Mouse (Mus musculus) small intestine, adult 2 months (tissue): ENCODE results near the gene Paf1.

Experiments
- CTCF ChIP-seq: fragments of 200-500 bp; IDR thresholded peaks from 2 replicates; pipeline ENCODE4 v1.5.1; 2012; ENCODE audit warnings: low read depth, mild to moderate bottlenecking, control low read depth, inconsistent platforms, low read length, moderate library complexity, mixed read lengths; ENCODE audit not compliant: insufficient replicate concordance, insufficient read length; ENCODE audit errors: extremely low read depth
- POLR2A ChIP-seq: fragments of 200-500 bp; IDR thresholded peaks from 2 replicates; pipeline ENCODE4 v1.6.1; 2012; ENCODE audit warnings: low read depth, mild to moderate bottlenecking, control low read depth, inconsistent platforms, low read length, moderate library complexity

DNA sequence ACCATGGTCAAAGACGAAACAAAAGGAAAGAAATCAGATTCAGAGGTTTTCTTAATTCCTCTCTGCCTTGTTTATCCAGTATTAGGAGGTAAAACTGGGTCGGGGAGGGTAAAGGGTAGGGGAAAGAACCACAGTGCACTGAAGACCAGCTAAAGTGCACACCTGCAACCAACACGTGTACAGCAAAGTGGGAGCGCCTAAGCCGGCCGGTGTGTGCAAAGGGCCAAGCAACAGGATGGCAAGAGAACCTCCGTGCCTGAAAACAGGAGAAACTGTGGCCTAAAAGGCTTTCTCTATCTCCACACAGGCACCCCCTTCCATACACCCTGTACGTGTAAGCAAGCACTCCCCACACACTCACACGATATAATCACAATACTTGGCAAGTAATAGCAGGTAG is 7.6 kb upstream of the Paf1 start:
- TF ChIP-seq CTCF (no peak), POLR2A (no peak)
